Mouse (Mus musculus): ENCODE results near the gene Amy2a1.
"Not testable (repeated sequence)": the region's sequence is repeated elsewhere in the genome, so short reads cannot be mapped to it uniquely, and the experiment has no call there.

DNA sequence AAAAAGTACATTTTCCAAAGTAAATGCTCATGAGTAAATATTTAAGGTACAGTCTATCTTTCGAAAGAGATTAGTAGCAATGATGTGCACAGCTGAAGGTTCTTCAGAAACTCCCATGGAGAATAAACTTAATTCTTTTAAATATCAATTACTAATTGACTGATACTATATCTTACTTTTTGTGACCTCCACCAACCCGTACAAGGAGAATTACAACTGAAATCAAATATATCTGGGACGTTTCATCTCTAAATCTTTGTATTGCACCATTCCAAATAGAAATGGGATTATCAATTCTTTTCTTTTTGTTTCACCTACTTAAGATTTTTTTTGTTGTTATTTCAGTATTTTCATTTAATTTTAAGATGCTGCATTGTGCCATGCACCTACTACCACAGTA is at the start of gene Amy2a1:
- not testable (repeated sequence) for TF ChIP-seq HCFC1 (IDR thresholded peaks at IDR 0.05; ENCODE audit: low read depth, low read length); TCF12 (IDR thresholded peaks at IDR 0.05; ENCODE audit: low read depth, low read length); CTCF (IDR thresholded peaks at IDR 0.05 in 2 of 3, conservative IDR thresholded peaks at IDR 0.05 in 1 of 3; ENCODE audit: control insufficient read depth in 1 of 3, insufficient read depth in 1 of 3, low read depth in 2 of 3, low read length in 3 of 3, poor library complexity in 1 of 3, severe bottlenecking in 1 of 3); E2F4 (IDR thresholded peaks at IDR 0.05; ENCODE audit: borderline replicate concordance, low read depth, low read length); RCOR1 (IDR thresholded peaks at IDR 0.05; ENCODE audit: low read depth, low read length); MXI1 (IDR thresholded peaks at IDR 0.05; ENCODE audit: low read depth, low read length); EP300 (IDR thresholded peaks at IDR 0.05; ENCODE audit: low read depth in 1 of 2, low read length in 2 of 2); USF1 (IDR thresholded peaks at IDR 0.05; ENCODE audit: low read depth, low read length); TBP (IDR thresholded peaks at IDR 0.05; ENCODE audit: low read depth, low read length); POLR2A (IDR thresholded peaks at IDR 0.05; ENCODE audit: control insufficient read depth in 1 of 2, insufficient read depth in 1 of 2, low read depth in 1 of 2, low read length in 2 of 2, poor library complexity in 1 of 2); GATA1 (IDR thresholded peaks at IDR 0.05; ENCODE audit: low read depth, low read length); GABPA (IDR thresholded peaks at IDR 0.05; ENCODE audit: low read depth, low read length)
